ENCODE assay signal across 19 mouse cellular contexts in the genomic region with DNA sequence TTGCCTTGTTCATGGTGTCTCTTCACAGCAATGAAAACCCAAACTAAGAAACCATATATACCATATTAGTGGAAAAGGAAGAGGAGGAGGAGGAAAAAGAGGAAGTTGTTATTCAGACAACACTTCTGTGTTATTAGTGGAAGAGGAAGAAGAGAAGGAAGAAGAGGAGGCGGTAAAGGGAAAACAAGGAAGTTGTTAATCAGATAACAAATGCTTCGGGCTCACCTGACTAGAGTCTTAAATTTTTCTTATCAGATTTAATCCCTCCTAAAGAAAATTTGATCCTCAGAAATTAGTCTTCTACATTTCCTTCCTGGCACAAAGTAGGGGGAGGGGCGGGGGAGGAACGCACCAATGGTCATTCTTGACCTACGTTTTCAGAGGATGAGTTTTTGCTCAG.
A peak's percentile ranks its signal among the peaks of the same experiment; 100 is the strongest.
DNase-seq lines count a peak whose midpoint lies in the region; TF ChIP-seq lines count a peak whose summit lies in the region.
"Had no signal": no experiment of that assay in that cellular context is flagged by ENCODE, and none has a peak within 500 bp of the region (broad histone marks: within the 10 kb centered on the region; RNA-seq: fewer than 3 reads in every experiment).

No protein-coding gene starts in this region.

- H3K4me1 ChIP-seq in E14TG2a.4 (replicated peaks; ENCODE audit: low read depth, low read length) = no peaks in the 10 kb centered on the region
- peaks cover 0 to 7% of the 10 kb centered on the region in 2 experiments; a peak in 2 of 4 replicates for H3K4me1 ChIP-seq in MEL (ENCODE audit: control insufficient read depth in 1 of 2, insufficient read depth in 2 of 2, low read length in 2 of 2)

- no peaks in the 10 kb centered on the region for H3K36me3 ChIP-seq in E14TG2a.4 (ENCODE audit: insufficient read depth, low read length)
- H3K36me3 ChIP-seq in MEL (ENCODE audit: control insufficient read depth in 1 of 2, insufficient read depth in 2 of 2, low read length in 2 of 2) = peaks cover 0 to 2% of the 10 kb centered on the region in 2 experiments; a peak in 2 of 4 replicates
- H3K36me3 ChIP-seq: G1E had no signal

- intact Hi-C loops in gastrocnemius, postnatal 14 days (cut with DNase I; ENCODE audit: low total_unique reads) = no loop called here

- H3K79me2 ChIP-seq in MEL (ENCODE audit: control insufficient read depth, insufficient read depth, low read length, poor library complexity) = no peaks in the 10 kb centered on the region

- no peak for TF ChIP-seq CTCF in E14TG2a.4 (conservative IDR thresholded peaks at IDR 0.05; ENCODE audit: low read length)
- no peak for TF ChIP-seq CTCF in MEL (IDR thresholded peaks at IDR 0.05 in 2 of 3, conservative IDR thresholded peaks at IDR 0.05 in 1 of 3; ENCODE audit: control insufficient read depth in 1 of 3, insufficient read depth in 1 of 3, low read depth in 2 of 3, low read length in 3 of 3, poor library complexity in 1 of 3, severe bottlenecking in 1 of 3)

- peak in 1 of 2 experiments; percentile 56; a peak in 1 of 4 replicates for TF ChIP-seq EP300 in MEL (IDR thresholded peaks at IDR 0.05; ENCODE audit: low read depth in 1 of 2, low read length in 2 of 2)

- TF ChIP-seq RAD21 in MEL (IDR thresholded peaks at IDR 0.05; ENCODE audit: low read depth, low read length) = no peak

- H3K9me3 ChIP-seq in E14TG2a.4 (ENCODE audit: low read length) = peaks cover 53% of the 10 kb centered on the region
- H3K9me3 ChIP-seq in MEL (replicated peaks; ENCODE audit: insufficient read depth, low read length) = no peaks in the 10 kb centered on the region

- H3K27me3 ChIP-seq in E14TG2a.4 (ENCODE audit: insufficient read depth, low read length) = no peaks in the 10 kb centered on the region
- H3K27me3 ChIP-seq in MEL (ENCODE audit: control insufficient read depth in 1 of 2, insufficient read depth in 2 of 2, low read length in 2 of 2) = no peaks in the 10 kb centered on the region
- H3K27me3 ChIP-seq: CH12.LX, Patski had no signal

- no peak overlapping the region for H3K27ac ChIP-seq in MEL (ENCODE audit: control insufficient read depth, low read depth, low read length)

- peak; percentile 27 for DNase-seq in MEL (ENCODE audit: low read depth, low spot score)
- no peak for DNase-seq in testis, postnatal 10 days (ENCODE audit: low spot score)
- no peak for DNase-seq in gastrocnemius, postnatal 14 days
- DNase-seq: adrenal gland, adult 2 months; adrenal gland, adult 8-10 months; adrenal gland, postnatal 10 days; adrenal gland, postnatal 14 days; adrenal gland, postnatal 25 days; adrenal gland, postnatal 36 days; B cell, adult 2 months; cerebellum, adult 11 months; cerebellum, adult 11-12 months; cerebellum, adult 18-20 months; cerebellum, adult 2 months; cerebellum, adult 8-10 months had no signal

- no peak overlapping the region for H3K9ac ChIP-seq in MEL (ENCODE audit: control insufficient read depth, low read depth, low read length, poor library complexity, severe bottlenecking)

- no peak for TF ChIP-seq POLR2A in MEL (IDR thresholded peaks at IDR 0.05; ENCODE audit: control insufficient read depth in 1 of 2, insufficient read depth in 1 of 2, low read depth in 1 of 2, low read length in 2 of 2, poor library complexity in 1 of 2)

- 0 out of 2 replicates have a peak overlapping the region, but pooled peaks have one; percentile 2 for H3K4me3 ChIP-seq in E14TG2a.4 (replicated peaks; ENCODE audit: low read length)
- no peak overlapping the region for H3K4me3 ChIP-seq in MEL (ENCODE audit: control insufficient read depth in 1 of 2, insufficient read depth in 1 of 2, low read depth in 2 of 2, low read length in 2 of 2)

TF ChIP-seq in MEL, 35 proteins besides CTCF, POLR2A, EP300 and RAD21:
- TF ChIP-seq BHLHE40 (IDR thresholded peaks at IDR 0.05; ENCODE audit: borderline replicate concordance, low read depth, low read length) (peak; percentile 40; the same call in 1 of the 2 replicates), UBTF (IDR thresholded peaks at IDR 0.05; ENCODE audit: borderline replicate concordance, insufficient read depth, low read depth, low read length) (no peak), ZNF384 (IDR thresholded peaks at IDR 0.05; ENCODE audit: low read depth, low read length) (no peak), GATA1 (IDR thresholded peaks at IDR 0.05; ENCODE audit: low read depth, low read length) (peak; percentile 63), ZKSCAN1 (IDR thresholded peaks at IDR 0.05; ENCODE audit: low read depth, low read length) (no peak)
